Mouse (Mus musculus): ENCODE measurements around the gene Spata48. TPM values are rescaled to one million over a fixed set of nuclear protein-coding genes. Genes with fewer than 3 reads are reported as not detected.
A peak's percentile ranks its signal among the peaks of the same experiment; 100 is the strongest.

Gene Spata48
- polyA plus RNA-seq, 1 experiment = 0.62 TPM

DNA sequence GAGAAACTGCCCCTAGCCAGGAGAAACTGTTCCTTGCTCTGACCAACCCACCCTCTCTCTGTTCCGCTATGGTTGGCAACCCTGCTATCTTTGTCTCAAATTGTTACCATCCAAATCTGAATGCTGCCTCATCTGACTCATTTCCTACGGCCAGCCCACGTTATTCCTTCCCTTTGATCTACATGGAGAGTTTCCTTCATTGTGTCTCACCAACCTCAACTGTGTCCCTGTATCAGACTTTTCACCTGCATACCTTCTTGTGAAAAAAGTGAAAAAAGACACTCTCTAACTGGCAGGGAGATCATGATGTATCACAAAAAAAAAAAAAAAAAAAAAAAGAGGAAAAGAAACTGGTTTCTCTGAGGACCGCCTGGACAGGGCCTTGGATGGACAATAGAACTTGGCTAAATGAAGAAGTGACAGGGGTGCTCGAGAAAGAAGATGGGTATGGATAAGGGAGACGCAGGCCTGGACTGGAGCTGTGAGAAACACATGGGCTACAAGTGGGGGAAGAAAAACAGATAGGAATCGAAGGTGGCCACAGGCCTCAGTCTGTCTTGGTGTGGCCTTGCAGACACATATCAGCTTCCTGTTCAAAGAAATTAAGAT, 85.1 kb downstream of the Spata48 start:
- no peaks in the 10 kb centered on the region for H3K27me3 ChIP-seq (ENCODE audit: control insufficient read depth, insufficient read depth, low read length)
- TF ChIP-seq POLR2A (IDR thresholded peaks at IDR 0.05; ENCODE audit: borderline replicate concordance, insufficient read depth, low read length) (no peak), CTCF (IDR thresholded peaks at IDR 0.05; ENCODE audit: borderline replicate concordance, insufficient read depth, low read depth, low read length) (no peak)
- WGBS = 76% methylated on average over 7 of the region's 7 CpGs
- no peaks in the 10 kb centered on the region for H3K4me1 ChIP-seq (ENCODE audit: control insufficient read depth, insufficient read depth, low read length)
- H3K4me3 ChIP-seq (replicated peaks; ENCODE audit: insufficient read depth, low read depth, low read length) = no peak overlapping the region
- no peak overlapping the region for H3K27ac ChIP-seq (ENCODE audit: insufficient read depth, low read length)
- no peak for DNase-seq

DNA sequence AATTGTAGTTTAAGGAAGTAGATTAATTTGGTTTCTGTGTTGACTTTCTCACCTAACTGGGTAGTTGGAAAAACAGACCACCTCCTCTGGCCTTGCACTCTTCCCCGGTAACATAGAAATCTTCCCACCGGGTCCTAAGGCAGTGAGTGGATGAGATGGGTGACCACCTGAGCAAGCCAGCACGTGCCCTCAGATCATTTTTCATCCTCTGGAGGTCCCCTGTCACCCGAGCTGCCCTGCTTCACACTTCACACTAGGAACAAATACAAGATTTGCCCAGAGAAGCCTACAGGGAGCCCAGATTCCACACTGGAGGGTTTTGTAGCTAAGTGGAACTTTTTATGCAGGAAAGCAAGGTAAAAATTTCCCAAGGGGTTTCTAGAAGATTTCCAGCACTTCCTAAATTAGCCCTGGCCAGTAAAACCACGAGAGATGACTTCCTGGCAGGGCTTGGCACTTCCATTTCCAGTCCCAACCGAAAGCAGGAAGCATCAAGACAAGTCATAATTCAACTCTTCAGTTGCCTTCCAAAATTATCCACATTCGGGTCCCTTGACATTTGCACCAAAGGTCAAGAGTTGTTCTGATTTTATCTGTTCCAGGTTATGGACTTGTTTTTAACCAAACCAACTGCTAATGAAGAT, 85.8 kb downstream of the Spata48 start:
- H3K27me3 ChIP-seq (ENCODE audit: control insufficient read depth, insufficient read depth, low read length) = no peaks in the 10 kb centered on the region
- H3K4me1 ChIP-seq (ENCODE audit: control insufficient read depth, insufficient read depth, low read length) = no peaks in the 10 kb centered on the region
- 70% methylated on average over 7 of the region's 7 CpGs for WGBS
- no peak overlapping the region for H3K4me3 ChIP-seq (replicated peaks; ENCODE audit: insufficient read depth, low read depth, low read length)
- no peak overlapping the region for H3K27ac ChIP-seq (ENCODE audit: insufficient read depth, low read length)
- no peak for TF ChIP-seq POLR2A (IDR thresholded peaks at IDR 0.05; ENCODE audit: borderline replicate concordance, insufficient read depth, low read length)
- TF ChIP-seq CTCF (IDR thresholded peaks at IDR 0.05; ENCODE audit: borderline replicate concordance, insufficient read depth, low read depth, low read length) = no peak
- DNase-seq = no peak

DNA sequence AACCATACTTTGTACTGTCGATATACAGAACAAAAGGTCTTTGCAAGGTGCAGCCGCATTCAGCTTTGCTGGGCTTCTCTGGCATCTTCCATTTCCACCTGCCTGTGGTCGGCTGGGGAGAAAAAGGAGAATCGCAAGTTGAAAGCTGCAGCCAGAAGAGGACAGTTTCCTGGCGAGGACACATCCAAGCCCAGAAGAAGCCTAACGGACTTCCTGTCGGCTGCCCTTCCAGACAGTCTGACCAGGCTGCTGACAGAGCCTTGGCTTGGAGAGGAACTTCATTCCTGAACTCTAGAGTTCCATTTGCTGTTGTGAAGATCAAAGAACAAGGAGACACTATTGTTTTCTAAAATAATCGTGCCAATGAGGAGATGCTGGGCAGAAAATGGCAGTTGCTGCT, 93.7 kb downstream of the Spata48 start:
- no peak for DNase-seq
- Histone ChIP-seq H3K27ac (ENCODE audit: insufficient read depth, low read length) (no peak overlapping the region), H3K27me3 (ENCODE audit: control insufficient read depth, insufficient read depth, low read length) (no peaks in the 10 kb centered on the region), H3K4me3 (replicated peaks; ENCODE audit: insufficient read depth, low read depth, low read length) (no peak overlapping the region), H3K4me1 (ENCODE audit: control insufficient read depth, insufficient read depth, low read length) (no peaks in the 10 kb centered on the region)
- TF ChIP-seq CTCF (IDR thresholded peaks at IDR 0.05; ENCODE audit: borderline replicate concordance, insufficient read depth, low read depth, low read length) (no peak), POLR2A (IDR thresholded peaks at IDR 0.05; ENCODE audit: borderline replicate concordance, insufficient read depth, low read length) (no peak)
- WGBS = 61% methylated on average over 8 of the region's 8 CpGs

DNA sequence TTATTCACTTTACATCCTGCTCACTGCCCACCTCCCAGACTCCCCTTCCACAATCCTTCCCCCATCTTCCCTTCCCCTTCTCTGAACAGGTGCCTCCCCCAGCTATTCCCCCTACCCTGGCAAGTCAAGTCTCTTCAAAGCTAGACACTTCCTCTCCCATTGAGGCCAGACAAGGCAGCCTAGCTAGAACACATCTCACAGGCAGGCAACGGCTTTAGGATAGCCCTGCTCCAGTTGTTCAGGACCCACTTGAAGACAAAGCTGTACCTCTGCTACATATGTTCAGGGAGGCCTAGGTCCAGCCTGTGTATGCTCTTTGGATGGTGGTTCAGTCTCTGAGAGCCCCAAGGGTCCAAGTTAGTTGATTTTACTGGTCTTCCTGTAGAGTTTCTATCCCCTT, 94.3 kb downstream of the Spata48 start:
- Histone ChIP-seq H3K4me1 (ENCODE audit: control insufficient read depth, insufficient read depth, low read length) (no peaks in the 10 kb centered on the region), H3K4me3 (replicated peaks; ENCODE audit: insufficient read depth, low read depth, low read length) (no peak overlapping the region), H3K27ac (ENCODE audit: insufficient read depth, low read length) (no peak overlapping the region), H3K27me3 (ENCODE audit: control insufficient read depth, insufficient read depth, low read length) (no peaks in the 10 kb centered on the region)
- 85% methylated on average over 1 of the region's 1 CpGs for WGBS
- no peak for DNase-seq
- TF ChIP-seq CTCF (IDR thresholded peaks at IDR 0.05; ENCODE audit: borderline replicate concordance, insufficient read depth, low read depth, low read length) (no peak), POLR2A (IDR thresholded peaks at IDR 0.05; ENCODE audit: borderline replicate concordance, insufficient read depth, low read length) (no peak)

DNA sequence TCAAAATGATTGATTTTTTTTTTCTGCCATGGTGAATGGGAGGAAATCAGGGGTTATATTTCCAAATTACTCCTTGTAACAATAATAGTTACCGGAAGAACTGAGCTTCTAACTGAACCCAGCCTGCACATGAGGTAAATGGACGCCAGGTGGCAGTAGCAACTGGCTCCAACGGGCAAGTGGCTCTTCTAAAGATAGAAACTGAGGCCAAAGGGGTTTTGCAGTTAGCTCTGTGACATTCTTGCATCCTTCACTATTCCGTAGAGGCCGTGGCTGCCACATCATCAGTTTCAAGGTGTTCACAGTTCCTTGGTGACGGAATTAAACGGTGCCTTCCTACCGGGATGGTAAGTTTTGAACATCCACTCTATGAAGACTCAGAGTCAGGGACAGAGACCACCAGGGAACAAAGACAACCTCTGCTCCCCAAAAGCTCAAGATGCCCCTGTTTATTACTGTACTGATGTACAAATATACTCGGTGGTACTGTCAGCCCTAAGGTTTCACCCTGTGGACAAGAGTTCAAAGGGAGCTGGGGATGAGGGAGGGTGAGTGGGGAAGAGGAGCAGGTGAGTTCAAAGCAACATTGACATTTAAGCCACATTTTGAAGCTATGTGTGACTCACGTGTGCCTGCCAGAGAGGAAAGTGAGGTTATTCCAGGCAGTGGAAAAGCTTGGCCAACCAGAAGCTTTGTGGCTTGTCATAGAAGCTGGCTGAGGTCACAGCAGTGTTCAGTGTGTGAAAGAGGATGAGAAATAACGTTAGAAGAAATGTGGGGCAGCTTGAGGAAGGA, 95.5 kb downstream of the Spata48 start:
- DNase-seq = peak; percentile 2 to 24
- 47% methylated on average over 11 of the region's 11 CpGs for WGBS
- Histone ChIP-seq H3K27me3 (ENCODE audit: control insufficient read depth, insufficient read depth, low read length) (no peaks in the 10 kb centered on the region), H3K27ac (ENCODE audit: insufficient read depth, low read length) (no peak overlapping the region), H3K4me3 (replicated peaks; ENCODE audit: insufficient read depth, low read depth, low read length) (no peak overlapping the region), H3K4me1 (ENCODE audit: control insufficient read depth, insufficient read depth, low read length) (no peaks in the 10 kb centered on the region)
- TF ChIP-seq POLR2A (IDR thresholded peaks at IDR 0.05; ENCODE audit: borderline replicate concordance, insufficient read depth, low read length) (no peak), CTCF (IDR thresholded peaks at IDR 0.05; ENCODE audit: borderline replicate concordance, insufficient read depth, low read depth, low read length) (peak; percentile 41; the same call in 1 of the 2 replicates)

DNA sequence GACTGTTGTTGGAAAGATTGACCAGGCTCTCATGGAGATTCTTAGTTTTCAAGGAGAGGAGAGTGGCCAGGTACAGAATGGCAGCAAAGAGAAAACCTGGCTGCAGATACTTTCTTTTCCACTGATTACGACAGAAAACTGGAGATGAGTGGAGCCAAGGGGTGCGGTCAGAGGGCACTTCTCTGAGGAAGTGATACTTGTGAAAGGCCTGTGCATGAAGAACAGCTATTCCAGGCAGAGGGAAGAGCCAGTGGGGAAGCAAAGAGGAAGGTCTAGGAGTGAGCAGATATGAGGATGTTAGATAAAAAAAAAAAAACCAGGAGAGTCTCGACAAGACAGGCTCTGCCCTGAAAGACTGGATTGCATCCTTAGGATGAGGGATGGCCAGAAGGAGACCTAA, 96.8 kb downstream of the Spata48 start:
- TF ChIP-seq CTCF (IDR thresholded peaks at IDR 0.05; ENCODE audit: borderline replicate concordance, insufficient read depth, low read depth, low read length) (no peak), POLR2A (IDR thresholded peaks at IDR 0.05; ENCODE audit: borderline replicate concordance, insufficient read depth, low read length) (no peak)
- WGBS = 77% methylated on average over 3 of the region's 3 CpGs
- H3K27me3 ChIP-seq (ENCODE audit: control insufficient read depth, insufficient read depth, low read length) = no peaks in the 10 kb centered on the region

DNA sequence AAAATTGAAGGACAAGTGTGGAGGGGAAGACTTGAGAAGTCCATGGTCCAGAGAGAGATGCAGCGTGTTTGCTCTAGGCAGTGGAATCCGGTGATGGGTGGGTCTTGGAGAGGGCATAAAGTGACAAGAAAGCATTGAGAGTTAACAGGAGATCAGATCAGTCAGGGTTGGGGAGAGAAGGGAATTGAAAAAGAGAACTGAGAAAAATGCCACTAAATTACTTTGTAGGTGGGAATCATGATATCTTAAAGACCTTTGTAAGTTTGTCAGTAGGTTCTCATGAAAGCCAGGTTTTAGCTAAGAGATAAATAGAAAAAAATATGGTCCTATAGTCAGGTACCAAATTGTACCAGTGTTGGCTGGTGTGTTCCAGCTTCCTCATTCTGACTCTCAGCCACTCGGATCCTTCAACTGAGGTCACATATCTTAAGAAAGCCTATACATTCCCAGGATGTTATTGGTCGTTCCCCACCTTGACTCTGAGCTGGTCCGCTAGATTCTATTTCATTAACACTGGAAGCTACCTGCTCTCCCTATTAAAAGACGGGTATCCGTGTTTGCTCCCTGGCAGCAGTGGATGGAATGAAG, 97.3 kb downstream of the Spata48 start:
- H3K27ac ChIP-seq (ENCODE audit: insufficient read depth, low read length) = no peak overlapping the region
- 83% methylated on average over 7 of the region's 7 CpGs for WGBS
- H3K4me1 ChIP-seq (ENCODE audit: control insufficient read depth, insufficient read depth, low read length) = no peaks in the 10 kb centered on the region
- TF ChIP-seq CTCF (IDR thresholded peaks at IDR 0.05; ENCODE audit: borderline replicate concordance, insufficient read depth, low read depth, low read length) (no peak), POLR2A (IDR thresholded peaks at IDR 0.05; ENCODE audit: borderline replicate concordance, insufficient read depth, low read length) (no peak)
- no peak overlapping the region for H3K4me3 ChIP-seq (replicated peaks; ENCODE audit: insufficient read depth, low read depth, low read length)
- DNase-seq = no peak
- no peaks in the 10 kb centered on the region for H3K27me3 ChIP-seq (ENCODE audit: control insufficient read depth, insufficient read depth, low read length)

More for the DNA sequence above, 96.8 kb downstream of the Spata48 start:
- Histone ChIP-seq H3K27ac (ENCODE audit: insufficient read depth, low read length) (no peak overlapping the region), H3K4me3 (replicated peaks; ENCODE audit: insufficient read depth, low read depth, low read length) (no peak overlapping the region), H3K4me1 (ENCODE audit: control insufficient read depth, insufficient read depth, low read length) (no peaks in the 10 kb centered on the region)
- no peak for DNase-seq
